Mouse (Mus musculus) lung, embryonic 16.5 days (tissue): ENCODE results near the gene Cdc42ep1. TPM values are rescaled to one million over a fixed set of nuclear protein-coding genes. Genes with fewer than 3 reads are reported as not detected.

ENCODE experiments used
- ATAC-seq: fragments of 200-750 bp; cut with Nextera tagmentation; 2 replicates; pipeline ENCODE4 v1.8.0; 2017; ENCODE audit warnings: low read depth, mild to moderate bottlenecking, moderate library complexity
- H3K27ac ChIP-seq: fragments of 300-500 bp; sonication (generic); 2 replicates; pipeline ENCODE4 v1.5.1; 2014; ENCODE audit warnings: mild to moderate bottlenecking, control low read depth, low read length
- H3K27me3 ChIP-seq: fragments of 300-500 bp; sonication (generic); 2 replicates; pipeline ENCODE4 v1.6.1; 2014; ENCODE audit warnings: low read depth, low read length, mixed read lengths; ENCODE audit not compliant: control insufficient read depth, insufficient read depth
- H3K36me3 ChIP-seq: fragments of 300-500 bp; sonication (generic); 2 replicates; pipeline ENCODE4 v1.6.1; 2014; ENCODE audit warnings: low read length; ENCODE audit not compliant: control insufficient read depth, insufficient read depth
- H3K4me1 ChIP-seq: fragments of 300-500 bp; sonication (generic); replicated peaks from 2 replicates; pipeline ENCODE4 v1.6.1; 2014; ENCODE audit warnings: low read length, mixed read lengths; ENCODE audit not compliant: control insufficient read depth, insufficient read depth
- H3K4me2 ChIP-seq: fragments of 300-500 bp; sonication (generic); 2 replicates; pipeline ENCODE4 v1.6.1; 2014; ENCODE audit warnings: low read depth, low read length, control low read depth
- H3K4me3 ChIP-seq: fragments of 300-500 bp; sonication (generic); 2 replicates; pipeline ENCODE4 v1.5.1; 2014; ENCODE audit warnings: mild to moderate bottlenecking, low read length, control low read depth
- H3K9ac ChIP-seq: fragments of 300-500 bp; sonication (generic); 2 replicates; pipeline ENCODE4 v1.6.1; 2014; ENCODE audit warnings: low read length, control low read depth
- H3K9me3 ChIP-seq: fragments of 300-500 bp; sonication (generic); 2 replicates; pipeline ENCODE4 v1.6.1; 2016; ENCODE audit warnings: low read length; ENCODE audit not compliant: control insufficient read depth
- WGBS: fragments of 180-500 bp; shearing (Covaris S2); extraction: QIAGEN DNeasy Blood & Tissue Kit; methylation state at CpG from one replicate; pipeline ENCODE4 v1.1.7; 2014; 5-methylcytosine and 5-hydroxymethylcytosine counted together
- polyA plus RNA-seq: library from polyadenylated mRNA; unstranded; fragments of >200 nt; fragmentation: Nextera tagmentation; extraction: Ambion mirVana; gene quantifications from 2 replicates; pipeline ENCODE4 v1.2.1, GENCODE M21; 2015

The Cdc42ep1 gene
- polyA plus RNA-seq, 1 experiment from 2014 or later = 113 TPM

GRCm38 (mm10) chr15:78851505-78852153 is 9.2 kb downstream of the Cdc42ep1 start:
- Histone ChIP-seq H3K4me2 (peak overlapping the region; percentile 36; the same call in 1 of the 2 replicates), H3K27ac (peak overlapping the region; percentile 84), H3K4me3 (no peak overlapping the region), H3K36me3 (peaks cover 30% of the 10 kb centered on the region), H3K4me1 (peaks cover 45% of the 10 kb centered on the region), H3K9ac (0 out of 2 replicates have a peak overlapping the region, but pooled peaks have one; percentile 31), H3K9me3 (no peaks in the 10 kb centered on the region), H3K27me3 (no peaks in the 10 kb centered on the region)
- WGBS = 6% methylated on average over 13 of the region's 13 CpGs
- peak; percentile 77 for ATAC-seq

GRCm38 (mm10) chr15:78855303-78855965 is 13.0 kb downstream of the Cdc42ep1 start, which contains the start of gene Lgals2:
Lgals2 (minus strand) TSS chr15:78855529.
- H3K27ac ChIP-seq = no peak within 1 kb of the TSS
- no peaks in the 10 kb centered on the region for H3K36me3 ChIP-seq
- no peak within 1 kb of the TSS for H3K4me2 ChIP-seq
- peaks cover 29% of the 10 kb centered on the region for H3K4me1 ChIP-seq
- H3K9me3 ChIP-seq = no peaks in the 10 kb centered on the region
- 52% methylated on average over 8 of the region's 8 CpGs for WGBS
- H3K27me3 ChIP-seq = no peaks in the 10 kb centered on the region
- no peak within 1 kb of the TSS for H3K9ac ChIP-seq
- ATAC-seq = no peak
- H3K4me3 ChIP-seq = no peak within 1 kb of the TSS

GRCm38 (mm10) chr15:78857009-78857408 is 14.6 kb downstream of the Cdc42ep1 start:
- Histone ChIP-seq H3K4me3 (no peak overlapping the region), H3K4me1 (peaks cover 17% of the 10 kb centered on the region), H3K27me3 (no peaks in the 10 kb centered on the region), H3K27ac (no peak overlapping the region), H3K9ac (no peak overlapping the region), H3K9me3 (no peaks in the 10 kb centered on the region), H3K36me3 (no peaks in the 10 kb centered on the region), H3K4me2 (no peak overlapping the region)
- 72% methylated on average over 7 of the region's 7 CpGs for WGBS
- no peak for ATAC-seq

- Histone ChIP-seq H3K4me3 (no peak overlapping the region), H3K27me3 (no peaks in the 10 kb centered on the region), H3K27ac (no peak overlapping the region), H3K4me1 (peaks cover 27% of the 10 kb centered on the region), H3K9me3 (no peaks in the 10 kb centered on the region), H3K9ac (no peak overlapping the region), H3K36me3 (no peaks in the 10 kb centered on the region), H3K4me2 (no peak overlapping the region)
- WGBS = 63% methylated on average over 4 of the region's 4 CpGs
- no peak for ATAC-seq
These were observed 16.9 kb downstream of the Cdc42ep1 start for GRCm38 (mm10) chr15:78859311-78859710.

- Histone ChIP-seq H3K4me3 (no peak overlapping the region), H3K36me3 (no peaks in the 10 kb centered on the region), H3K9ac (no peak overlapping the region), H3K27ac (no peak overlapping the region), H3K9me3 (no peaks in the 10 kb centered on the region), H3K4me2 (no peak overlapping the region), H3K4me1 (peaks cover 27% of the 10 kb centered on the region), H3K27me3 (no peaks in the 10 kb centered on the region)
- WGBS = 58% methylated on average over 6 of the region's 6 CpGs
- ATAC-seq = no peak
These were observed 17.3 kb downstream of the Cdc42ep1 start for GRCm38 (mm10) chr15:78859714-78860113.

GRCm38 (mm10) chr15:78862280-78862679 is 19.9 kb downstream of the Cdc42ep1 start:
- H3K27ac ChIP-seq = no peak overlapping the region
- no peaks in the 10 kb centered on the region for H3K36me3 ChIP-seq
- no peaks in the 10 kb centered on the region for H3K9me3 ChIP-seq
- no peaks in the 10 kb centered on the region for H3K27me3 ChIP-seq
- H3K4me2 ChIP-seq = no peak overlapping the region
- H3K9ac ChIP-seq = no peak overlapping the region
- WGBS = 81% methylated on average over 5 of the region's 5 CpGs
- ATAC-seq = no peak
- no peak overlapping the region for H3K4me3 ChIP-seq
- H3K4me1 ChIP-seq = peaks cover 24% of the 10 kb centered on the region

GRCm38 (mm10) chr15:78863154-78863553 is 20.7 kb downstream of the Cdc42ep1 start:
- H3K36me3 ChIP-seq = no peaks in the 10 kb centered on the region
- H3K9ac ChIP-seq = no peak overlapping the region
- WGBS = 43% methylated on average over 2 of the region's 2 CpGs
- H3K9me3 ChIP-seq = no peaks in the 10 kb centered on the region
- peaks cover 22% of the 10 kb centered on the region for H3K4me1 ChIP-seq
- peak; percentile 32; the same call in 1 of the 2 replicates for ATAC-seq
- no peak overlapping the region for H3K4me2 ChIP-seq
- H3K27me3 ChIP-seq = no peaks in the 10 kb centered on the region
- H3K27ac ChIP-seq = 0 out of 2 replicates have a peak overlapping the region, but pooled peaks have one; percentile 30
- H3K4me3 ChIP-seq = no peak overlapping the region

- Histone ChIP-seq H3K4me3 (no peak overlapping the region), H3K4me2 (0 out of 2 replicates have a peak overlapping the region, but pooled peaks have one; percentile 13), H3K27me3 (no peaks in the 10 kb centered on the region), H3K4me1 (peaks cover 27% of the 10 kb centered on the region), H3K9me3 (no peaks in the 10 kb centered on the region), H3K27ac (peak overlapping the region; percentile 60), H3K9ac (0 out of 2 replicates have a peak overlapping the region, but pooled peaks have one; percentile 27), H3K36me3 (no peaks in the 10 kb centered on the region)
- ATAC-seq = peak; percentile 14; the same call in 1 of the 2 replicates
- WGBS = 47% methylated on average over 13 of the region's 13 CpGs
These were observed 21.4 kb downstream of the Cdc42ep1 start for GRCm38 (mm10) chr15:78863852-78864253.

GRCm38 (mm10) chr15:78868398-78868797 is 26.0 kb downstream of the Cdc42ep1 start:
- Histone ChIP-seq H3K4me1 (peaks cover 22% of the 10 kb centered on the region), H3K4me3 (no peak overlapping the region), H3K9ac (no peak overlapping the region; the same call in 1 of the 2 replicates), H3K27ac (peak overlapping the region; percentile 85), H3K9me3 (no peaks in the 10 kb centered on the region), H3K36me3 (no peaks in the 10 kb centered on the region), H3K4me2 (peak overlapping the region; percentile 6; the same call in 1 of the 2 replicates), H3K27me3 (no peaks in the 10 kb centered on the region)
- 3% methylated on average over 9 of the region's 9 CpGs for WGBS
- peak; percentile 88 for ATAC-seq
